Mouse (Mus musculus) CD4-positive, CD25-positive, alpha-beta regulatory T cell, adult 9 weeks (primary cell): Measurements from ENCODE around the gene Mchr1. TPM values are rescaled to one million over a fixed set of nuclear protein-coding genes. Genes with fewer than 3 reads are reported as not detected.

ENCODE experiments used
- polyA plus RNA-seq: library from polyadenylated mRNA; unstranded; fragments of 100-300 nt; shearing (Covaris generic); gene quantifications from one replicate; pipeline ENCODE4 v1.2.1, GENCODE M21; 2017

The Mchr1 gene
- polyA plus RNA-seq = not detected

GRCm38 (mm10) chr15:81235086-81235920 is at the start of gene Mchr1:
Gene Mchr1 (plus strand): TSS chr15:81235499.

DNA sequence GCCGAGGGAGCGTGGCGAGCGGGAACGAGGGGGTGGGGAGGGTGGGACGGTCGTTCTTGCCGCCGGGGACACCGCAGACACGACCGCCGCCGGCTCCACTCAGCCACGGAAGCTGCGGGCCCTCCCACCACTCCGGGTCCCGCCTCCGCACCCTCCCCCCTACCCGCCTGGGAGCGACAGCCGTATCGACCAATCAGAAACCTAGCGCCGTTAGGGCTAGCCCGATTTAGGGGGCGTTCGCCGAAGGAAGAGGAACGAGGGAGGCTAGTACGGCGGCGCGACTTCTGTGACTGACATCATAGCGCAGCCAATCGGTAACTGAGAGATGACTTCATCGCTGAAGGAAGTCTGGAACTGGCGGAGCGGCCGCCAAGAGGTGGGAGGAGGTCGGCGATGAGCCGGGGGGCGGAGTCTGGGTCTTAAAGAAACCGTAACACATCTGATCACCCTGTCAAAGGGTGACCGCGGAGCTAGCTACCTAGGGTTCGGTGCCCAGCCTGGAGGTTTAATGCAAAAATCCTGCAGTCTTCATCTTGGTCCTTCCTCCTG is 44.6 kb upstream of the Mchr1 start, which contains the start of gene Mrtfa:
Mrtfa (minus strand) TSS at position 128 of the 549 bp plus-strand sequence.

Other genes starting within 250 kb of the Mchr1 start
- 123 TPM for gene Mrtfa, start 44.7 kb upstream of the Mchr1 start, polyA plus RNA-seq
- gene Slc25a17, start 125.3 kb downstream of the Mchr1 start, polyA plus RNA-seq = 69.2 TPM
- gene St13, start 164.6 kb downstream of the Mchr1 start, polyA plus RNA-seq = 117 TPM
- gene Xpnpep3, start 164.6 kb downstream of the Mchr1 start, polyA plus RNA-seq = 15.8 TPM
- gene Dnajb7, start 172.8 kb downstream of the Mchr1 start, polyA plus RNA-seq = 1.3 TPM
- gene Rbx1, start 230.8 kb downstream of the Mchr1 start, polyA plus RNA-seq = 382 TPM